Mouse (Mus musculus) granulocyte monocyte progenitor cell, adult 5-6 weeks (primary cell): Measurements from ENCODE around the gene Bicra. TPM values are rescaled to one million over a fixed set of nuclear protein-coding genes. Genes with fewer than 3 reads are reported as not detected.
A peak's percentile ranks its signal among the peaks of the same experiment; 100 is the strongest.

ENCODE experiments used
- ATAC-seq: replicated peaks from 2 replicates; pipeline ENCODE4 v1.8.0; 2016; ENCODE audit warnings: mild to moderate bottlenecking, moderate TSS enrichment, inconsistent platforms; ENCODE audit not compliant: poor library complexity, severe bottlenecking
- total RNA-seq, 2 experiments: library from RNA; stranded (forward) in 1 of 2; stranded (reverse) in 1 of 2; fragments of 200-712, 200-1000 nt in 1 of 2; fragments of >200 nt in 1 of 2; fragmentation: Nextera tagmentation in 1 of 2; gene quantifications; 2 replicates each; pipeline ENCODE4 v1.2.3; 2014 to 2017

Gene Bicra
- total RNA-seq, 2 experiments from 2014 or later: 0.93 to 12.2 TPM

DNA sequence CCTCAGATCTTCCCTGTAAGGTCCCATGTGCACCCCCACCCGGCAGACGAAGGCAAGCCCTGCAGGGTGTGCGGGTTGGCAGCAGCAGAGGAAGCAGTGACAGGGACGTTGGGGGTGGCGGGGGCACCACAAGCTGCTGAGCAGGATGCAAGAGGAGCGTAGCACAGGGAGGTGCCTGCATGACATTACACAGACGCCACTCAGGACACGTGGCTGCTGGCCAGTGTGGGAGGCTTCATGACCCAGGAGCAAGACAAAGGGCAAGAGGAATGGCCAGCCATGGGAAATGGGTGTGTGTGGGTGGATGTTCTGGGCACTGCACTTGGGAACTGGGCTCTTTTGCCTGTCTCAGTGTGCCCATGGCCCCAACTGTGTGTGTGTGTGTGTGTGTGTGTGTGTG is 67.5 kb downstream of the Bicra start:
- ATAC-seq: peak; percentile 24

DNA sequence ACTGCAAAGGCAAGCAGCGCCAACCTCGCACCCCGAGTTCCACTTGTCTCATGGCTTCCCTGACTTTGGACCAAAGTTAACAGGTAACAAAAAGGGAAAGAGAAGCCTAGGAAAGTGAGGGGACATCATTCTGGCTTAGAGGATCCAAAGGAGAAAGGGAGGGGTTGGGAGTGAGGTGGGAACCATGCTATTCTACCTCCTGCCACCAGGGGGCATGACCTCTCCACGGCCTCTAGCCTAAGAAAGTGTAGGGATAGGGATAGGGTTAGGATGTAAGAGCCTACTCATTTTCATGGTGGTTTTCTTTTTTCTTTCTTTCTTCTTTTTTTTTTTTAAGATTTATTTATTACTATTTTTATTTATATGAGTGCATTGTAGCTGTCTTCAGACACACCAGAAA is 71.8 kb downstream of the Bicra start:
- peak; percentile 70 for ATAC-seq

DNA sequence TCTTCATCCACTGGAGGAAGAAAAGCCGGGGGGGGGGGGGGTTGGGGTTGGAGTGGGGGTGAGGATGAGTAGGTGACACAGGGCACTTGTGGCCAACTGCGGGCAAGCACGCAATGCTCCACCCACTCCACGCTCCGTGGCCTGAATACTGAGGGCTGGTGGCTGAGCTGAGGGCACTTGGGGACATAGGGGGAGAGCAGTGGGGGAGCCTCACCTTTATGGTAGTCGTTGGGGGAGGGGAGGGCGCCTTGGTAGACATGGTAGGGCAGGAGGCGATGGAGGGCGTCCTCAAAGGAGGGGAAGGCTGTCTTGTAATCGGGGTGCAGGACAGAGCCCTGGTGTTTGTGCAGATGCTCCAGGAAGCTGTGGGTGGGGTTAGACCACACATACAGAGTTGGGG is 72.3 kb downstream of the Bicra start:
- no peak for ATAC-seq

DNA sequence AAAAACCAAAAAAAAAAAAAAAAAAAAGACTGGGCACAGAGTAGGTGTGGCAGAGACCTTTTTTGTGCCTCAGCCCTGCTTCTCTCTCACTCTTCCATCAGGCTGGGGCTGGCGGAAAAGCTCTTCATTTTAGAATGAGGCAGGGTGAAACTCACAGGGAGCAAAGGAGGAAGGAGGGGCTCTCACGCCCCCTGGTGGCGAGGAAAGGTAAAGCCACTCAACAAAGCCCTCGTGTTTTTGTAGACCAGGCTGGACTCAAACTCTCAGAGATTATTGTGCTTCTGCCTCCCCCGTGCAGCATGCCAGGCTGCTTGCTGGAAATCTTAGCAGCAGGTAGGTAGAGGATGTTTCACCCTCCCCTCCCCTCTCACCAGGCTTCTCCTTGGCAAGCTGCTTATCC is 73.0 kb downstream of the Bicra start:
- ATAC-seq: peak; percentile 47

DNA sequence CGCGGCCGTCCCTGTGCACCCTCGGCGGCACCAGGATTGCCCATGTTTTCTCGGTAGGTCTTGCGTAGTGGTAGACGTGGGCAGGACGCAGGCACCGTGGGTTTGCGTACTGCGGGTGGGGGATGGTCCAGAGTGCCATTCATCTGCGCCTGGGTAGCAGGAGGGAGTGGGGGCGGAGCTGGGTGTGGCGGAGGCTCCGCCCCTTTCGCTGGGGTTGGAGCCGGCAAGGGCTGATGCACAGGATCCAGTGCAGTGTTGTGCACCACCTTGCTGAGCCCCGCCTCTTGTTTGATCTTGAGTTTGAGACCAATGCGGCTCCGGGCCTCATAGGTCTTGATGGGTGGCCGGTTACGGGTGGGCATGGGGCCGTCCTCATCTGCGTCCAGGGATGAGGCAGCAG is 75.5 kb downstream of the Bicra start:
- ATAC-seq: no peak

DNA sequence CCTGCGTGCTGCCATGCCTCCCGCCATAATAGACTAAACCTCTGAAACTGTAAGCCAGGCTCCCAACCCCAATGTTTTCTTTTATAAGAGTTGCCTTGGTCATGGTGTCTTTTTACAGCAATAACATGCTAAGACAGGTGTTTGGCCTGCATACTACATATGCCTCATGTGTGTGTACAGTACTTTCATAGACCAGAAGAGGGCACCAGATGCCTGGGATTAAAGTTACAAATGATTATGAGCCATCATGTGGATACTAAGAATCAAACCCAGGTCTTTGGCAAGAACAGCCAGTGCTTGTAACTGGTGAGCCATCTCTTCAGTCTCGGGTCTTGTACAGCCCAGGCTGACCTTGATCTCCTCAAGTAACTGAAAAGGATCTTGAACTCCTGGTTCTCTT is 78.0 kb downstream of the Bicra start:
- peak; percentile 29; the same call in 1 of the 2 replicates for ATAC-seq

DNA sequence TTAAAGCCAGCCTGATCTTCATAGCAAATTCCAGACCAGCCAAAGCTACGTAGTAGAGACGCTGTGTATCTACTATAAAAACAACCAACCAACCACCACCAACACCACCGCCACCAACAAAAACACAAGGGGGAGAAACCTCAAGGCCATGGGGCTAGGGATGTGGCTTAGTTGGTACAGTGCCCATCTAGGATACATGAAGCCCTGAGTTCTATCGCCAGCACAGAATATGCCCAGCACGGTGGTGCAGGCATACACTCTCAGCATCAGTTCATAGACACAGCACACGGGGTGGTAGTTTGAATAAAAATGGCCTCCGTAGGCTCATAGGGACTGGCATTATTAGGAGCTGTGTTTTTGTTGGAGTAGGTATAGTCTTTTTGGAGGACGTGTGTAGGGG is 79.4 kb downstream of the Bicra start:
- no peak for ATAC-seq

DNA sequence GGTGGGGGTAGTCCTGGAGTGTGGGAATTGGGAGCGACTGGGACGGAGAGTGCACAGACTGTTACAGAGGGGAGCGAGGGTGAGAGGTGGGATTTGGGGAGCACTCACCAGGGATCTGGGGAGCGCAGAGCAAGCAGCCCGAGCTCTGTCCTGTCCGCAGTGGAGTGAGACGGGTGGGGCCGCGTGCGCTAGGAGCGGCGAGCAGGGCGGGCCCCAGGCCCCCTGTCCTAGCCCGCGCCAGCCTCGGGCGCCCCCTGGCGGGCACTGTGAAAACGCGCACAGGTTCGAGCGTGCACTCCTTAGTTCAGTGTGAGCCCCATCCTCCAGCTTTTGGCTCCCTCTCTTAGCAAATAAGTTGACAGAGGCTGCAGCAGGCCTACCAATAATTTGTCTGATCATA is 80.4 kb downstream of the Bicra start, which contains the start of gene Ehd2:
Ehd2 (minus strand) TSS at position 256 of the 400 bp plus-strand sequence.
- ATAC-seq: peak; percentile 84

DNA sequence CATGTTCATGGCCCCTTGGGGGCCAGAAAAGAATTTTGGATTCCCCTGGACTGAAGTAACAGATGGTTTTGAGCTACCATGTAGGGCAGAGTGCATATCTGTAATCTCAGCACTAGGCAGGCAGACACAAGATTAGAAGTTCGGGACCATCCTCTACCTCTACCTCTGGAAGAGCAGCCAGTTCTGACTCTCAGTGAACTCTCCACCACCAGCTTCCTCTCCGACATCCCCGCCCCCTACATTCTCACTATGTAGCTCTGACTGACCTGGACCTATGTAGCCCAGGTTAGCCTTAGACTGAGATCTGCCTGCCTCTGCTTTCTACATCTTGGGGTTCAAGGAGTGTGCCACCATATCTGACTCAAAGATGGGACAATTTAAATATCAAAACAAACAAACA is 81.2 kb downstream of the Bicra start:
- ATAC-seq: no peak

DNA sequence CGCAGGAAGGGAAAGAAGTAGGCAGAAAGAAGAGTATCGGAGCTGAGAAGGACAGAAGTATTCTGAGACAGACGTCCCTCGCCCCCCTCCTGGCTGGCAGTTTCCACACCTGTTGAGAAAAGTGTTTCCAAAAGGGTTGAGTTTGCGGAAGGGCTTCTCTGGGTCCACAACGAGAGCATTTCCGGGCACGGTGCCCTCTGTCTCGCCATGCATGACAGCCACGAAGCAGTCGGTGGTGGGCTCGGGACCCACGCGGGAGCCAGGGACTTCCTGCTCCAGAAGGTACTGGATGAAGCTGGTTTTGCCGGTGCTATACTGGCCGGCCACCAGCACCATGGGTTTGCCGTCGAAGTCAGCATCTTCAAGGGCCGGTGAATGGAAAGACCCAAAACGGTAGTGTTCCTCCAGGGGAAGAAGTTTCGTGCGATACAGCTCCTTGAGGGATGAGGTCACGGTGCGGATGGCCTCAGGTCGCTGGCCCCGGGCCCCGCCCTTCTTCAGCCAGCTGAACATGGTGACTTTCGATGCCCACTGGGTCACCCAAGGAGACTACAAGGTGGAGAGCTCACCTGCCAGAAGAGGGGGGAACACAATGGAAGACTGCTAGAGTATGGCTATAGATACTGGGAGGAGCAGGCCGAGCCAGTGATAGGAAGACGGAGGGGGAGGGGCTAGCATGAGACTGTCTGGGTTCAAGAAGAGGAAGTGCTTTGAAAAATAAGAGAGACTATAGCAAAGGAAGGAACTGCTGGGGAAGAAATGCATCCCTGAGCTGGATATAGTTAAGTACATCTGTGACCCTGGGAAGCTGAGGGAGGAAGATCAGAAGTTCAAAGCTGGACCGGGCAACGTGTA is 83.7 kb downstream of the Bicra start:
- ATAC-seq: peak; percentile 36; the same call in 1 of the 2 replicates

DNA sequence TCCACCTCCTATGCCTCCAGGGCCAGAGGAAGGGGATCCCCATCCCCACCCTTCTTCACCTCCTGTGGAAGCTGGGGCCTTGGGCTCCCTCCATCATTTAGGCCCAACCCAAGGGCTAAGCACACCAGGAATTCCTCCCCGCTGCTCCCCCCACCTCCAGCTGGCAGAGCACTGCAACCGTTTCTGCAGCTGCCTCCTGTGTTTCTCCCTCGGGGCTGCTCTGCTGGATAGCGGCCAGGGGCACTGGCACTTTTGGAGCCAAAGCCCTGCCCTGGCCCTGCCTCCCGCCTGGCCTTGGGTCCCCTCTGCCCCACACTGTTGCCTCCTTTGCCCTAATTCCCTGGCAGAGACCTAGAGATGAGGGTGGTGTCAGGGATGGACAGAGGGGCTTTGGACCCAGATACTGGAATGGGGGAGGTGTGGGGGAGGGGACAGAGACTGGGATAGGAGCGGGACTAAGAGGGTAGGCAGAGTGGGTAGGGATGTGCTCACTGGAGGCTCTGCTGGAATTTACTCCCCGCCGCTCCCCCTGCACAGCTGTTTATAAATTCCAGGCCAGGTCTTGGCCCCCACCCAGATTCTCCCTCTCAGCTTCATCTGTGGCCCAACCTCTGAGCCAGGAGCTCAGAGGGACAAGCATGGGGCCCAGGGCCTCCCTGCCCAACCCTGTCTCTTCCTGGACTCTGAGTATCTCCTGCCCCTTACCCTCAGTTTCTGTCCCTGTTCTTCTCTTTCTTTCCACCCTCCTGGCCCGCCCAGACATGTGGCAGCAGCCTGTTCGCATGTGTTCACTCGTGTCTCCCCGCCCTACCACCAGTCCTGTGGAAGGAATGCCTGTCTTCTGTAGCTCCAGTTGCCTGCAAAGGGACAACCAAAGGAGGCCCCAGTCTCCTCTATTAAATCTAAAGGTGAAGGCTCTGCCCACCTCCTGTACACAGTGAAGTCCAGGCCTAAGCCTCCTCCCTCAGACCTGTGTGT is 85.1 kb downstream of the Bicra start:
- no peak for ATAC-seq

DNA sequence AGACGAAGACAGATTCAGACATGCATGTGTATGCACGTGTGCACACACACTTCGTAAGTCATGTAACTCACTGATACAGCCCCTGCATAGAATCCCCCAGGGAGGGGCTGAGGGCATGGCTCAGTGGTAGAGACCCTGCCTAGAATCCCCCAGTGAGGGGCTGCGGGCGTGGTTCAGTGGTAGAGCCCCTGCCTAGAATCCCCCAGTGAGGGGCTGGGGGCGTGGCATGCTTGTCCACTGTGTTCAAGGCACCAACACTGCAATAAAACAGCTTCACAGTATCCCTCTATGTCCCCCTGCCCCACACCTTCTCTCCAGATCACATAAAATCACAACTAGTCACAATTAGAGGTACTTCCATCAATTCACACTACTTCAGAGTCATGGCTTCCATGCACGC is 85.9 kb downstream of the Bicra start:
- ATAC-seq: no peak

DNA sequence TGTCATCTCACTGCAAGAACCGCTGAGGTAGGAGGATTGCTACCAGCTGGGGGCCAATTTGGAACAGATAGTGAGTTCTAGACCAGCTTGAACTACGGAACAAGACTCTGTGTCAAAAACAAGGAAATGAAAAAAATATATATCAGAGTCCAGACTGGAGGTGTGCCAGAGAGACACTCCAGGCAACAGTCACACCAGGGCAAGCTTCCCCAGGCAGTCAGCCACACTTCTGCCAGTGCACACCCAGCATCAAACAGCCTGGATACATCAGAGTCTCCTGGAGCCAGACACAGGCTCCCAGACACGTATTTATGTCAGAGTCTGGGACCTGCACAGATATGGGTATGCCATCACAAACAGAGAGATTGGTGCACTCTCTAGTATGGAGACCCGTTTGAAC is 86.5 kb downstream of the Bicra start:
- ATAC-seq: no peak

DNA sequence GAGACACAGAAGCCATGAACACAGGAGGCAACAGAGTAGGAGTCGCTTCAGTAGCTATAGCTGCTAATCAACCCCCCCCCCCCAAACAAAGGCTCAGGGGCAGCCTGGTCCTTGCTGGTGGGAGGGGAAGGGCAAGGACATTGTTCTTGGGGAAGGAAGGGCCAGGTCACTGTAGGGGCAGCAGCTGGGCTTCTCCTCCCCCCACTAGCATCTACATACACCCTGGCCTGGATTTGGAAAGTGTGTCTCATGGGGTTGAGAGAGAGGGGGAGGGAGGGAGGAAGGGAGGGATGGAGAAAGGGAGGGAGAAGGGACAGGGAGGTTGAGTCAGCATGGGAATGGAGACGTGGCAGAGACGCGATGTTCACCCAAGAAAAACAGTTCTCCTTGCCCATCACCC is 87.0 kb downstream of the Bicra start:
- no peak for ATAC-seq

DNA sequence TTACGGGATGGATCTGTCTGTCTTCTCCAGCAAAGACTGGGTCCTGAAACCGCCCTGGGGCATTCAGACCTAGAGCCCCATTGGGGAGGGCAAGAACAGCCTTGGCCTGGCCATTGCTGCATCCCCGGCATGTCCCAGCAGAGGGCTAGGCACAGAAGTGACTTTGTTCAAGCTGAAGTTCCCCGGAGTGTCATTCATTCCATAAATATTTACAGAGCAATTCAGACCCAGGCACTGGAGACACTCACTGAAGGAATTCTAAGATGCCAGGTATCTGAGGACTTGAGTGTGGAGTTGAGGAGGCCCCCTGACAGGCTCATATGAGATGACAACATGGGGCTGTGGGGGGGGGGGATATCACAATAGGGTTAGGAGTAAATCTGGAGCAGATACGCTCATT is 91.6 kb downstream of the Bicra start:
- ATAC-seq: no peak

DNA sequence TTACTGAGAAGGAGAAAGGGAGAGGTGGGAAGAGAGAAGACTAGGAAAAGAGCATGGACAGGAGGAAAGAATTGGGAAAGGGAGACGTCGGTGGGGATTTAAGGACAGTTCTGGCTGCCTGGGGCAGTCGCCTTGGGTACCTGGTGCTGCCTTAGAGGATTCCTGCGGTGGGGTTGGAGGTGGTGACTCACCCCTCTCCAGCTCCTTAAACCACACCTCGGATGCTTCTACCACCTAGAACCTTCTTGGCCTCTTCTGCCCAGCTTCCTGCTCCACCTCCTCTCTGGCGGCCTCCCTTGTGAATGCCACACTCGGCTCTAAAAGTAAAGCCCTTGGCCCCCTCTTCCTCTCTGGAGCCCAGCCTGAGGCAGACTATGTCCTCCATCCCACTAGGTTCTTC is 92.2 kb downstream of the Bicra start:
- peak; percentile 28 for ATAC-seq

DNA sequence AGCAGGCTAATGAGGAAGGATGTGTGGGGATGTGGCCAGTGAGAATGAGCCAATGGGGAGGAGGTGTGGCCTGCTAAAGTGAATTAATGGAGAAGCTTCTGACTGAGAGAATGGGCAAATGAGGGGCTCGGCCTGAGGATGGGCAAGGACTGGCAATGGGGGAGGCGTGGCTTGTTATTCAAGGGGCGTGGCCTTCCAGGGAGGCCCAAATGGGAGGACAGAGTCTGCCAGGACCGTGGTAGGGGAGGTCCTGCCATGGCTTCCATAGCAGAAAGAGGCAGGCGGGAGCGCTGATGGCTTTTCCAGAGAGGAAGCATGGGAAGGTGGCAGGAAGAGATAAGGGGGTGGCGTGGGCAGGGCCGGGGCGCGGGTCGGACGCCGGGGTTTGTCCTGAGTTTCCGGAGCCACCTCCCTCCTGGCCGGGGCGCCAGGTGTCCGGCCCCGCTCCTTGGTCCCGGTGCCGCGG is 92.7 kb downstream of the Bicra start:
- peak; percentile 78 for ATAC-seq

DNA sequence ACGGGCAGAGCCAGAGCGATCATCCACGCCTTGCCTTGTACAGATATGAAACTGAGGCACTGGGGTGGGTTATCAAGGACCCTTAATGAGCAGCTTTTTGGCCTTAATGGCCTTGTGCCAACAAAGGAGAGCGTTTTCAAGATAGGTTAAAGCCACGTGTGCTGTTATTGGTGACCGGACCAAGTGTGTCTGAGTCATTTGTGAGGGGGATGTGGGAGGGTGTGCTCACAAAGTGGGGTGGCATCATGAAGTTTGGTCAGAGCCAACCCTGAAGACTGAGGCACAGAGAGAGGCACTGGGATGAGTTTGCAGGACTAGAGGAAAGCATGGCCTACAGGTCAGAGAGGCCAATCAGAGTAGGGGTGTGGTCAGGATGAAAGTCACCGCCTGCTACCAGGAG is 93.3 kb downstream of the Bicra start:
- peak; percentile 10; the same call in 1 of the 2 replicates for ATAC-seq

DNA sequence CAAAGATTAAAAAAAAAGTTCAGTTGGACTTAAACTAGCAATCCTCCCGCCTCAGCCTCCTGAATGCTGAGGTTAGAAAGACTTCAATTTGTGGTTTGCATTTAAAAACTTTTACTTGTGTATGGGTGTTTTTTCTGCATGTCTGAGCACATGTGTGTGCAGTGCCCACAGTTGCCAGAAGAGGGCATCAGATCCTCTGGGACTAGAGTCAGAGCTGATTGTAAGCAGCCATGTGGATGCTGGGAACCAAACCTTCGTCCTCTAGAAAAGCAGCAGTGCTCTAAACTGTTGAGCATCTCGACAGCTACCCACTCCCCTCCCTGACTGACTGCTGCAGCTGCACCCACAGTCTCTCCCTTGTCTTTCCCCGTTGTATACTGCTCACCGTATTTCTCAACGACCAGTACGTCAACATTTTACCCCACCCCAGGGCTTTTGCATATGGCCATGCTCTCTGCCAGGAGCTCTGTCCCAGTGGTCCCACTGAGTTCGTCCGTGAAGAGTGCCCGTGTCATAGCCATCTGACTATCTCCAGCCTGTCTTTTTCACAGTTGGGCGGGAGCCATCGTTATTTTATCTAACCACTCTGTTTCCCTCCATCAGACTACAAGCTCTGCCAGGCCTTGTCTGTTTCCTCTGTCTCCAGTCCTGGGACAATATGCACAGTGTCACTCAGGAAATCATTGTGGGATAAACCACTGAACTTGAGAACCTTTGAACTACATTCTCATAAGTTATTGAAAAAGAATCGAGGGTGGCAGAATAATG is 94.2 kb downstream of the Bicra start:
- ATAC-seq: no peak

DNA sequence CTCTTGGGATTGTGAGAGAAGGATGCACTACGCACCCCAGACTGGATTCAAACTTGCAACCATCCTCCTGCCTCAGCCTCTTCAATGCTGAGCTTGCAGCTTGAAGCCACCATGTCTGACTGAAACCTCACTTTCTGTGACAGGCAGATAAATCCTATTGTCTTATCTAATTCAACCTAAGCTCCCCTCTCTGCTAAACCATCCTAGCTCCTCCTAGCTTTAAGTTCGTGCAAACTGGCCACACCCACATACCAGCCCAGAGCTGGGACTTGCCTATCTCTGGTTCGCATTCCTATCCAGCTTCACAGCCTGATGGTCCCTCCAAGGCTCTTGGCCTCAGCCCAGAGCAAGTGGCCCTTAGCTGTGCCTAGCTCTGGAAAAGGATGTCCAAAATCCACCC is 95.3 kb downstream of the Bicra start:
- ATAC-seq: no peak
